Comparison of ENCODE assay signal across 21 mouse cellular contexts in the genomic region with DNA sequence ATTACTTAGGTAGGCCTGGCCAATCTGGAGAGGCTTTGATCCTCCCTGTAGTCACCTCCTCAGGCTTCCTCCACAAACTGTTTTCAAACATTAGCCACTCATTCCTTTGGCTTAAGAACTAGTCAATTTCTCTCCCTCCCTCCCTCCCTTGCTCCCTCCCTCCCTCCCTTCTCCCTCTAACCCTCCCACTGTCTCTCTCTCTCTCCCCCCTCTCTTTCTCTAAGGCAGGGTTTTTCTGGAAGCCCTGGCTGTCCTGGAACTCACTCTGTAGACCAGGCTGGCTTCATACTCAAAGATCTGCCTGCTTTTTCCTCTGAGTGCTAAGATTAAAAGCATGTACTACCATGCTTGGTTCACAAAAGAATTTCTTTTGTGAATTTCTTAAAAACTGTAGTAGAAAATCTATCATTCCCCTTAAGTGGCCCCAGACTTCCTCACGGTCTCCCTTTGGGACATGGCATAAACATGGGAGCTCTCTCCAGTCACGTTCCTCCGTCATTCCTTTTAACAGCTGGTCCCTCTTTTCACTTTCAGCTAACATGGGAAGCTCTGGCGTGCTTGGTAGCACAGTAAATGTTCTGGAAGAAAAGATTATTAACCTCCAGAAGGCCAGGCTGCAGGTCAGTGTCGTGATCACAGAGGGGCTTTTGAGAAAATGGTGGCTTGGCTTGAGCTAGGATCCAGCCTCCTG. TPM values are rescaled to one million over a fixed set of nuclear protein-coding genes. Genes with fewer than 3 reads are reported as not detected.
DNase-seq lines count a peak whose midpoint lies in the region; ATAC-seq and TF ChIP-seq lines count a peak whose summit lies in the region.
"Had no signal": no experiment of that assay in that cellular context is flagged by ENCODE, and none has a peak within 500 bp of the region (broad histone marks: within the 10 kb centered on the region; RNA-seq: fewer than 3 reads in every experiment).

No protein-coding gene starts in this region.

- TF ChIP-seq CTCF in heart, postnatal 0 days (IDR thresholded peaks at IDR 0.05; ENCODE audit: low read depth) = no peak

- no peak overlapping the region for H3K4me3 ChIP-seq in heart, postnatal 0 days (ENCODE audit: low read depth, low read length)
- H3K4me3 ChIP-seq in lung, embryonic 15.5 days = no peak overlapping the region
- no peak overlapping the region for H3K4me3 ChIP-seq in intestine, embryonic 16.5 days (ENCODE audit: low read length)
- no peak overlapping the region for H3K4me3 ChIP-seq in stomach, embryonic 16.5 days (replicated peaks; ENCODE audit: low read length)
- H3K4me3 ChIP-seq: forebrain, embryonic 15.5 days; limb, embryonic 13.5 days; liver, embryonic 15.5 days; midbrain, embryonic 13.5 days; neural tube, embryonic 12.5 days had no signal

- no peaks in the 10 kb centered on the region for H3K27me3 ChIP-seq in heart, postnatal 0 days (ENCODE audit: control insufficient read depth, insufficient read depth, low read length)
- H3K27me3 ChIP-seq in lung, embryonic 15.5 days = no peaks in the 10 kb centered on the region
- no peaks in the 10 kb centered on the region for H3K27me3 ChIP-seq in intestine, embryonic 16.5 days (replicated peaks; ENCODE audit: control insufficient read depth, insufficient read depth, low read length)
- H3K27me3 ChIP-seq in stomach, embryonic 16.5 days (ENCODE audit: control insufficient read depth, insufficient read depth, low read length) = no peaks in the 10 kb centered on the region
- H3K27me3 ChIP-seq: forebrain, embryonic 15.5 days; limb, embryonic 13.5 days; midbrain, embryonic 13.5 days; neural tube, embryonic 12.5 days had no signal

- ATAC-seq in heart, postnatal 0 days (ENCODE audit: insufficient read depth, low read depth) = peak; percentile 65; the same call in 1 of the 2 replicates
- ATAC-seq in lung, embryonic 15.5 days (ENCODE audit: borderline replicate concordance, extremely low read depth, low FRiP score, low TSS enrichment) = peak; percentile 73; the same call in 1 of the 2 replicates
- peak; percentile 55; the same call in 1 of the 2 replicates for ATAC-seq in intestine, embryonic 16.5 days
- peak; percentile 64; the same call in 1 of the 2 replicates for ATAC-seq in stomach, embryonic 16.5 days (ENCODE audit: insufficient read depth, low FRiP score)
- ATAC-seq: forebrain, embryonic 15.5 days; hindbrain, embryonic 16.5 days; midbrain, embryonic 13.5 days had no signal

- WGBS in heart, postnatal 0 days = 56% methylated on average over 5 of the region's 5 CpGs
- 33% methylated on average over 5 of the region's 5 CpGs for WGBS in lung, embryonic 15.5 days
- 35% methylated on average over 5 of the region's 5 CpGs for WGBS in intestine, embryonic 16.5 days
- WGBS in stomach, embryonic 16.5 days = 40% methylated on average over 5 of the region's 5 CpGs

- no peak for DNase-seq in heart, postnatal 0 days (ENCODE audit: low spot score)
- no peak for DNase-seq in heart, adult 9 months (ENCODE audit: low spot score in 2 of 2)
- DNase-seq in lung, postnatal 25 days (ENCODE audit: low spot score) = no peak
- no peak for DNase-seq in yolk sac, embryonic 10.5 days (ENCODE audit: low spot score)
- DNase-seq: cerebellum, adult 18-20 months; kidney, adult 2 months; right cerebral cortex, adult 18-20 months had no signal

- H3K27ac ChIP-seq in heart, postnatal 0 days (ENCODE audit: low read depth) = peak overlapping the region; percentile 27; the same call in 1 of the 2 replicates
- peak overlapping the region; percentile 74 for H3K27ac ChIP-seq in lung, embryonic 15.5 days
- H3K27ac ChIP-seq in intestine, embryonic 16.5 days (ENCODE audit: low read length) = peak overlapping the region; percentile 78
- peak overlapping the region; percentile 76 for H3K27ac ChIP-seq in stomach, embryonic 16.5 days (ENCODE audit: low read length)
- H3K27ac ChIP-seq: forebrain, embryonic 15.5 days; limb, embryonic 13.5 days; liver, embryonic 15.5 days; midbrain, embryonic 13.5 days; neural tube, embryonic 12.5 days had no signal

- no peaks in the 10 kb centered on the region for H3K4me1 ChIP-seq in heart, postnatal 0 days (ENCODE audit: control insufficient read depth, insufficient read depth)
- peaks cover 7% of the 10 kb centered on the region; the same call in 1 of the 2 replicates for H3K4me1 ChIP-seq in lung, embryonic 15.5 days
- H3K4me1 ChIP-seq in intestine, embryonic 16.5 days (ENCODE audit: control insufficient read depth, insufficient read depth, low read length) = peaks cover 9% of the 10 kb centered on the region
- peaks cover 13% of the 10 kb centered on the region for H3K4me1 ChIP-seq in stomach, embryonic 16.5 days (ENCODE audit: control insufficient read depth, insufficient read depth, low read length)
- H3K4me1 ChIP-seq: forebrain, embryonic 15.5 days; liver, embryonic 15.5 days; midbrain, embryonic 13.5 days; neural tube, embryonic 12.5 days had no signal

- no peak overlapping the region for H3K9ac ChIP-seq in heart, postnatal 0 days (replicated peaks; ENCODE audit: low read depth, low read length)
- H3K9ac ChIP-seq in lung, embryonic 15.5 days = no peak overlapping the region
- no peak overlapping the region for H3K9ac ChIP-seq in intestine, embryonic 16.5 days (ENCODE audit: low read depth, low read length)
- H3K9ac ChIP-seq in stomach, embryonic 16.5 days (ENCODE audit: low read length) = no peak overlapping the region
- H3K9ac ChIP-seq: forebrain, embryonic 15.5 days; limb, embryonic 13.5 days; liver, embryonic 15.5 days; midbrain, embryonic 13.5 days; neural tube, embryonic 12.5 days had no signal

- TF ChIP-seq EP300 in heart, postnatal 0 days (IDR thresholded peaks at IDR 0.05; ENCODE audit: low read depth) = no peak

- H3K4me2 ChIP-seq in heart, postnatal 0 days (ENCODE audit: low read depth, low read length) = no peak overlapping the region
- no peak overlapping the region for H3K4me2 ChIP-seq in lung, embryonic 15.5 days
- no peak overlapping the region for H3K4me2 ChIP-seq in intestine, embryonic 16.5 days (ENCODE audit: low read depth, low read length)
- H3K4me2 ChIP-seq in stomach, embryonic 16.5 days (ENCODE audit: low read depth, low read length) = no peak overlapping the region; the same call in 1 of the 2 replicates
- H3K4me2 ChIP-seq: forebrain, embryonic 15.5 days; heart, embryonic 11.5 days; limb, embryonic 13.5 days; liver, embryonic 15.5 days; midbrain, embryonic 13.5 days; neural tube, embryonic 12.5 days had no signal

- H3K9me3 ChIP-seq in heart, postnatal 0 days (replicated peaks; ENCODE audit: control insufficient read depth, low read length) = no peaks in the 10 kb centered on the region
- H3K9me3 ChIP-seq in lung, embryonic 15.5 days = no peaks in the 10 kb centered on the region
- H3K9me3 ChIP-seq in intestine, embryonic 16.5 days (ENCODE audit: control insufficient read depth, low read length) = no peaks in the 10 kb centered on the region
- H3K9me3 ChIP-seq in stomach, embryonic 16.5 days (replicated peaks; ENCODE audit: control insufficient read depth, low read length) = no peaks in the 10 kb centered on the region
- H3K9me3 ChIP-seq: forebrain, embryonic 15.5 days; limb, embryonic 13.5 days; liver, embryonic 15.5 days; midbrain, embryonic 13.5 days; neural tube, embryonic 12.5 days had no signal

- H3K36me3 ChIP-seq in heart, postnatal 0 days (replicated peaks; ENCODE audit: control insufficient read depth, insufficient read depth, low read length) = no peaks in the 10 kb centered on the region
- no peaks in the 10 kb centered on the region for H3K36me3 ChIP-seq in lung, embryonic 15.5 days
- no peaks in the 10 kb centered on the region for H3K36me3 ChIP-seq in intestine, embryonic 16.5 days (ENCODE audit: control insufficient read depth, insufficient read depth, low read length)
- no peaks in the 10 kb centered on the region for H3K36me3 ChIP-seq in stomach, embryonic 16.5 days (ENCODE audit: control insufficient read depth, insufficient read depth, low read length)
- H3K36me3 ChIP-seq: forebrain, embryonic 15.5 days; limb, embryonic 13.5 days; liver, embryonic 15.5 days; midbrain, embryonic 13.5 days; neural tube, embryonic 12.5 days had no signal

RNA-seq across cellular contexts. Expression of a gene that starts 15.9 kb away (rescaled TPM):
- total RNA-seq in heart, postnatal 0 days (2014; rRNA removed; ENCODE audit: low replicate concordance) = not detected in 2 replicates
- polyA plus RNA-seq in heart, postnatal 0 days (2015; fragmentation: Nextera tagmentation; extraction: Ambion mirVana) = 0.08 and 0.12 TPM in 2 replicates
- polyA plus RNA-seq in lung, embryonic 15.5 days (2015; fragmentation: Nextera tagmentation; extraction: Ambion mirVana) = 0.57 and 0.69 TPM in 2 replicates
- polyA plus RNA-seq in intestine, embryonic 16.5 days (2015; fragmentation: Nextera tagmentation; extraction: Ambion mirVana) = 0.09 and 0.22 TPM in 2 replicates
- 0.27 and 0.47 TPM in 2 replicates for polyA plus RNA-seq in stomach, embryonic 16.5 days (2015; fragmentation: Nextera tagmentation; extraction: Ambion mirVana)
- total RNA-seq: common myeloid progenitor, adult 5-6 weeks; gastrocnemius, postnatal 36 days; layer of hippocampus, postnatal 14 days; megakaryocyte, adult 5-6 weeks had no signal
- polyA plus RNA-seq: kidney, adult 2 months had no signal

RNA-seq across cellular contexts. Expression of a gene that starts 29.0 kb away (rescaled TPM):
- total RNA-seq in heart, postnatal 0 days (2014; rRNA removed; ENCODE audit: low replicate concordance) = 11.7 and 27.6 TPM in 2 replicates
- 18.3 and 18.8 TPM in 2 replicates for polyA plus RNA-seq in heart, postnatal 0 days (2015; fragmentation: Nextera tagmentation; extraction: Ambion mirVana)
- polyA plus RNA-seq in lung, embryonic 15.5 days (2015; fragmentation: Nextera tagmentation; extraction: Ambion mirVana) = 35.7 TPM in 2 replicates
- polyA plus RNA-seq in intestine, embryonic 16.5 days (2015; fragmentation: Nextera tagmentation; extraction: Ambion mirVana) = 33.7 and 35.5 TPM in 2 replicates
- polyA plus RNA-seq in stomach, embryonic 16.5 days (2015; fragmentation: Nextera tagmentation; extraction: Ambion mirVana) = 31.5 and 36.3 TPM in 2 replicates

RNA-seq across cellular contexts. Expression of a gene that starts 35.0 kb away (rescaled TPM):
- total RNA-seq in heart, postnatal 0 days (2014; rRNA removed; ENCODE audit: low replicate concordance) = 214 and 223 TPM in 2 replicates
- polyA plus RNA-seq in heart, postnatal 0 days (2015; fragmentation: Nextera tagmentation; extraction: Ambion mirVana) = 138 and 159 TPM in 2 replicates
- polyA plus RNA-seq in lung, embryonic 15.5 days (2015; fragmentation: Nextera tagmentation; extraction: Ambion mirVana) = 88.1 and 93.0 TPM in 2 replicates
- polyA plus RNA-seq in intestine, embryonic 16.5 days (2015; fragmentation: Nextera tagmentation; extraction: Ambion mirVana) = 82.7 and 84.6 TPM in 2 replicates
- 81.1 and 87.7 TPM in 2 replicates for polyA plus RNA-seq in stomach, embryonic 16.5 days (2015; fragmentation: Nextera tagmentation; extraction: Ambion mirVana)

Comparison
In these comparisons a context has a peak if more than half of its experiments do, and no peak if none do; other contexts are left out.
1. H3K27ac ChIP-seq: peak in every context shown above with its lines; median percentile 78 in intestine, embryonic 16.5 days; 76 in stomach, embryonic 16.5 days; 74 in lung, embryonic 15.5 days; 27 in heart, postnatal 0 days.